Mouse (Mus musculus): ENCODE data around the gene Cic.

GRCm38 (mm10) chr7:25247498-25247897 is 20.0 kb upstream of the Cic start:
- TF ChIP-seq CTCF (IDR thresholded peaks at IDR 0.05; ENCODE audit: insufficient read depth, low read length): no peak
- TF ChIP-seq POLR2A (IDR thresholded peaks at IDR 0.05; ENCODE audit: borderline replicate concordance, extremely low read depth, low read depth, low read length): no peak

Data from lung, adult 2 months (tissue).